Mouse (Mus musculus): ENCODE measurements around the gene 1810010H24Rik.

DNA sequence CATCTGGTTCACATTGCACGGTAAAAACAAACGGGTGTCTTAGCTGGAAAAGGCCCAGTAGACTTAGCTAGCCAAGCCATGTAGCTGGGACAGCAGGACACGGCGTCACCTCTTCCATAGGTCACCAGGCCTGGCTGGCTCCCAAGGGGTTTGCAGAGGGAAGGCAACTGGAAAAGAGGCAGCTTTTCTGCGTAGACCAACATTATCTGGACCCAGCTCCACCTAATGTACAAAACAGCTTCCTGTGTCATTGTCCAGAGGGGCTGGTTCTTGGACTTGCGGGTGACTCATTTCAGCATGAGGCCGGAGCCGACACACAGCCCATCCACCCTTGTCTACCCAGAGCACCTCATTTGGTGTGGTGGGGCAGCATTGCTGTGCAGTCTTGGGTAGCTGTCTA, 49.3 kb upstream of the 1810010H24Rik start:
- TF ChIP-seq POLR2A (IDR thresholded peaks at IDR 0.05; ENCODE audit: borderline replicate concordance, control insufficient read depth, low read depth, low read length) = no peak
- no peak for TF ChIP-seq CTCF (IDR thresholded peaks at IDR 0.05; ENCODE audit: control insufficient read depth, insufficient read depth, low read length)

All from bone marrow, adult 2 months (tissue).